Mouse (Mus musculus): ENCODE data around the gene Gm38655. TPM values are rescaled to one million over a fixed set of nuclear protein-coding genes. Genes with fewer than 3 reads are reported as not detected.

The Gm38655 gene
- polyA plus RNA-seq, 1 experiment from 2014 or later: not detected

DNA sequence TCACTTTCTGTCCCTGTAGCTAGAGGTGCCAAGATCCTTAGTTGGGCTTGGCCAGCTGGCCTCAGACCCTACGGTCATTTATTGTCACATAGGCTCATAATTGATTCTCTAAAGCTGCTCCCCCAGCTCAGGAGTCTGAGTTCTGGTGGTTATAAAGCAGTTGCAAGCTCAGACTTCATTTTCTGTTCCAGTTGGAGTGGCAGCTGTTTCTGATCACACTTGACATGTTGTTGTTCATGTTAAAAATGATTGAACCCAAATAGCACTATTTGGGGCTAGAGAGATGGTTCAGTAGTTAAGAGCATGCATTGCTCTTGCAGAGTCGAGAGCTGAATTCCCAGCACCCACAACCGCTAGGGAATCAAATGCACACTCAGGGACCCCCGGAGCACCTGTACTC is 34.7 kb upstream of the Gm38655 start:
- peaks cover 90% of the 10 kb centered on the region for H3K36me3 ChIP-seq
- H3K4me1 ChIP-seq: no peaks in the 10 kb centered on the region
- no peaks in the 10 kb centered on the region for H3K27me3 ChIP-seq
- H3K4me3 ChIP-seq: no peak overlapping the region
- no peaks in the 10 kb centered on the region for H3K9me3 ChIP-seq (replicated peaks)
- H3K9ac ChIP-seq: no peak overlapping the region
- ATAC-seq (ENCODE audit: low FRiP score): no peak
- 93% methylated on average over 4 of the region's 4 CpGs for WGBS
- H3K27ac ChIP-seq: no peak overlapping the region
- no peak overlapping the region for H3K4me2 ChIP-seq (replicated peaks)

DNA sequence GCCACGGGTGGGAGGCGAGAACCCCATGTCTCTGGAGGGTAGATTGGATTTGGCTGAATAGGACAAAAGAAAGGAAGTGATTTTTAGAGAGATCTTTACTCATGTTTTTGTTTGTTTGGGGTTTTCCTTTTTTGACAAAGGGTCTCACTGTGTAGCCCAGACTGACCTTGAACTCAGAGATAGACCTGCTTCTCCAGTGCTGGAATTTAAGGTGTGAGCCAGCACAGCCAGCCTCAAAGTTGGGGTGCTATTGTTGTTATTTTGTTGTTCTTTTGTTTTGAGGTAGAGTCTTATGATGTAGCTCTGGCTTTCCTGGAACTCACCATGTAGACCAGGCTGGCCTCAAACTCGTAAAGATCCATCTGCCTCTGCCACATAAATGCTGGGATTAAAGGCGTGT is 27.1 kb upstream of the Gm38655 start:
- H3K4me3 ChIP-seq: no peak overlapping the region
- no peak for ATAC-seq (ENCODE audit: low FRiP score)

DNA sequence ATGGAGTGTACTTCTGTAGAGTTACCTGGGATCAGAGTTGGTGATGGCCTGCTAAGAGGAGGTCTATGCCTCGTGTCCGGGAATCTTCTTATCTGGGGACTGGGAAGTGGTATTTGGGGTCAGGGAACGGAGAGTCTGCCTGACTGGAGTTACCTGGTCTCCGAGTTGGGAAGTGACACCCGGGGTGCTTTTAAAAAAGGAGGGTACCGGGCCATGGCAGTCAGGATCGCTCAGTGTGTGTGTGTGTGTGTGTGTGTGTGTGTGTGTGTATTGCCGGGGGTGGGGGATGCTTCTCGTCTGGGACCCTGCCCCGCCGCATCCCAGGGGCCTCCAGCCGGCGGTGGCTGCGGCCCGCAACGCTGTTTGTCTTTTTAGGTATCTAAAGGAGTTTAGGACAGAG is 13.8 kb upstream of the Gm38655 start:
- no peak for ATAC-seq (ENCODE audit: low FRiP score)
- Histone ChIP-seq H3K4me1 (peaks cover 30% of the 10 kb centered on the region), H3K4me2 (replicated peaks) (peak overlapping the region; percentile 71), H3K9me3 (replicated peaks) (no peaks in the 10 kb centered on the region), H3K27me3 (no peaks in the 10 kb centered on the region), H3K4me3 (peak overlapping the region; percentile 99), H3K9ac (peak overlapping the region; percentile 95), H3K36me3 (peaks cover 18% of the 10 kb centered on the region), H3K27ac (no peak overlapping the region)
- WGBS: 3% methylated on average over 16 of the region's 16 CpGs

More for the DNA sequence above, 27.1 kb upstream of the Gm38655 start:
- Histone ChIP-seq H3K4me2 (replicated peaks) (no peak overlapping the region), H3K36me3 (peaks cover 69% of the 10 kb centered on the region), H3K9me3 (replicated peaks) (no peaks in the 10 kb centered on the region), H3K4me1 (no peaks in the 10 kb centered on the region), H3K9ac (no peak overlapping the region), H3K27me3 (no peaks in the 10 kb centered on the region), H3K27ac (no peak overlapping the region)
- WGBS: 94% methylated on average over 4 of the region's 4 CpGs

- Histone ChIP-seq H3K27ac (peak within 1 kb of the TSS; percentile 83), H3K9me3 (replicated peaks) (no peaks in the 10 kb centered on the region), H3K36me3 (peaks cover 14% of the 10 kb centered on the region), H3K4me1 (peaks cover 34% of the 10 kb centered on the region), H3K9ac (peak within 1 kb of the TSS; percentile 95), H3K4me2 (replicated peaks) (peak within 1 kb of the TSS; percentile 71), H3K27me3 (no peaks in the 10 kb centered on the region), H3K4me3 (peak within 1 kb of the TSS; percentile 99)
- WGBS: under 1% methylated on average over 104 of the region's 104 CpGs
- ATAC-seq (ENCODE audit: low FRiP score): peak; percentile 24
Measured at GRCm38 (mm10) chr17:25188150-25189031, 13.1 kb upstream of the Gm38655 start, which contains the start of gene Unkl. Gene Unkl, plus strand, starts transcription at chr17:25188397.

GRCm38 (mm10) chr17:25187784-25188149 is 12.5 kb upstream of the Gm38655 start:
- peak overlapping the region; percentile 95 for H3K9ac ChIP-seq
- peak overlapping the region; percentile 83 for H3K27ac ChIP-seq
- WGBS: 7% methylated on average over 11 of the region's 11 CpGs

DNA sequence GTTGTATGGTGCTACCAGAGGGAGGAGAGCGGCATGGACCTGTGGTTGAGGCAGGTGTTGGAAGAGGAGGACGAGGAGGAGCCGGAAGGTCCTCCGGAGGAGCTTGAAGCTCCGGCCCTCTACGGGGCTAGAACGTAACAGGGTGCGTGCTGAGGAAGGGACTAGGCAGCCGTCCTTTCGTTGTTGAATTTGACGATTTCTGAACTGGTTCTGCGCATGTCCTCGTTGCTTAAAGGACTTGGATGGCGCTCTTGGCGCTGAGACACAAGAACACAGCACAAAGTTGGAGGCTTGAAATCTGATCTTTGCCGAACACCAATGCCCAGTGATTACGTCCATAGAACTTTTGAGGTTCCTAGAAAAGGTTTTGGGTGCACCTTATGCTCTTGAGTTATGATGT is 9.7 kb upstream of the Gm38655 start:
- H3K27me3 ChIP-seq: peaks cover 9% of the 10 kb centered on the region
- peak overlapping the region; percentile 93 for H3K4me3 ChIP-seq
- 10% methylated on average over 17 of the region's 17 CpGs for WGBS
- ATAC-seq (ENCODE audit: low FRiP score): no peak
- no peak overlapping the region for H3K27ac ChIP-seq
- no peaks in the 10 kb centered on the region; the same call in 1 of the 2 replicates for H3K36me3 ChIP-seq
- peaks cover 34% of the 10 kb centered on the region for H3K4me1 ChIP-seq
- H3K4me2 ChIP-seq (replicated peaks): peak overlapping the region; percentile 99
- H3K9ac ChIP-seq: peak overlapping the region; percentile 88
- H3K9me3 ChIP-seq (replicated peaks): no peaks in the 10 kb centered on the region

More at GRCm38 (mm10) chr17:25187784-25188149, 12.5 kb upstream of the Gm38655 start:
- no peaks in the 10 kb centered on the region for H3K27me3 ChIP-seq
- H3K4me1 ChIP-seq: peaks cover 36% of the 10 kb centered on the region
- peaks cover 10% of the 10 kb centered on the region; the same call in 1 of the 2 replicates for H3K36me3 ChIP-seq
- H3K4me2 ChIP-seq (replicated peaks): peak overlapping the region; percentile 71
- no peaks in the 10 kb centered on the region for H3K9me3 ChIP-seq (replicated peaks)
- no peak for ATAC-seq (ENCODE audit: low FRiP score)
- H3K4me3 ChIP-seq: peak overlapping the region; percentile 99

- Histone ChIP-seq H3K27ac (peak within 1 kb of the TSS; percentile 92), H3K9me3 (replicated peaks) (no peaks in the 10 kb centered on the region), H3K9ac (peak within 1 kb of the TSS; percentile 88), H3K4me2 (replicated peaks) (peak within 1 kb of the TSS; percentile 99), H3K27me3 (peaks cover 11% of the 10 kb centered on the region), H3K4me3 (peak within 1 kb of the TSS; percentile 93), H3K36me3 (no peaks in the 10 kb centered on the region; the same call in 1 of the 2 replicates), H3K4me1 (peaks cover 26% of the 10 kb centered on the region)
- ATAC-seq (ENCODE audit: low FRiP score): peak; percentile 90
- under 1% methylated on average over 50 of the region's 50 CpGs for WGBS
Measured at GRCm38 (mm10) chr17:25184129-25184691, 8.9 kb upstream of the Gm38655 start, which contains the start of gene BC003965. Gene BC003965, plus strand, starts transcription at chr17:25184554.

GRCm38 (mm10) chr17:25183232-25183631 is 8.0 kb upstream of the Gm38655 start:
- Histone ChIP-seq H3K4me1 (peaks cover 23% of the 10 kb centered on the region), H3K9ac (no peak overlapping the region), H3K36me3 (no peaks in the 10 kb centered on the region; the same call in 1 of the 2 replicates), H3K4me3 (0 out of 2 replicates have a peak overlapping the region, but pooled peaks have one; percentile 93), H3K27ac (no peak overlapping the region), H3K27me3 (peaks cover 13% of the 10 kb centered on the region), H3K9me3 (replicated peaks) (no peaks in the 10 kb centered on the region), H3K4me2 (replicated peaks) (peak overlapping the region; percentile 99)
- ATAC-seq (ENCODE audit: low FRiP score): no peak

DNA sequence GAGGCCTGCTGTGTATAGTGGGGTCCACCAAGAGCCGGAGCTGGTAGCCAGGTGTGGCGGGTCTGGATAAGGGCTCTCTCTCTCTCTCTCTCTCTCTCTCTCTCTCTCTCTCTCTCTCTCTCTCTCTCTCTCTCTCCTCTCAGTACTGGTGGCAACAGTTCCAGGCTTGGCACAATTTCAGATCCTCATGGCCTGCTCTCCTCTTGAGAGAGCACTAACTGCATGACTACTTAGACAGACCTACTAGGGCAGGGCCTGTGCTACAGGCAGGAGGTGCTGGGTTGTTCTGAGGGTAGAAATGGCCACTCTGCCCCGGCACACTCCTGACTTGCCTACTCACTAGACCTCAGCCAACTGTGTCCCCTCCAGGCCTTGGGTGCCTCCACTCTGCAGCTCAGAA is 2.7 kb downstream of the Gm38655 start:
- 80% methylated on average over 3 of the region's 3 CpGs for WGBS
- H3K27me3 ChIP-seq: peaks cover 9% of the 10 kb centered on the region; the same call in 1 of the 2 replicates
- H3K27ac ChIP-seq: no peak overlapping the region
- no peak overlapping the region for H3K9ac ChIP-seq
- H3K4me1 ChIP-seq: no peaks in the 10 kb centered on the region
- H3K36me3 ChIP-seq: no peaks in the 10 kb centered on the region
- H3K4me3 ChIP-seq: no peak overlapping the region
- no peak overlapping the region for H3K4me2 ChIP-seq (replicated peaks)
- ATAC-seq (ENCODE audit: low FRiP score): no peak
- H3K9me3 ChIP-seq (replicated peaks): no peaks in the 10 kb centered on the region

DNA sequence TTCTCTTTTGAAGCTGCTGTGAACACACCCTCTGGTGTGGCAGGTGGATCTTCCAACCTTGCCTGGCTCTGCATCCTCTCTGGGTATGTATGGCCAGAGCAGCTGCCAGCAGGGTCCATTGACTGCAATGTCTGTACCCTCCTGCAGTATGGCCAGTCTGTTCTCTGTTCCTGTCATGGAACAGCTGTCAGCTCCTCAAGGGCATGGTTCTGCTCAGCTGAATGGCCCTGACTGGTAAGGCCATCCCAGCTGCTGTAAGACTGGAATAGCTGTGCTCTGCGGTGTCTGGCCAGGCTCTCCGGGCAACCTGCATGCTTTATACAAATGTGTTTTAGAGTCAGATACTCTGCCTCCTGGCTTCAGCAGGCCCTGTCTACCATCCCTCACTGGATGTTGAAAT is 5.6 kb downstream of the Gm38655 start:
- no peak for ATAC-seq (ENCODE audit: low FRiP score)
- Histone ChIP-seq H3K4me2 (replicated peaks) (no peak overlapping the region), H3K4me3 (no peak overlapping the region), H3K27ac (no peak overlapping the region), H3K9me3 (replicated peaks) (no peaks in the 10 kb centered on the region), H3K9ac (no peak overlapping the region), H3K4me1 (no peaks in the 10 kb centered on the region), H3K36me3 (no peaks in the 10 kb centered on the region), H3K27me3 (no peaks in the 10 kb centered on the region)
- 90% methylated on average over 2 of the region's 2 CpGs for WGBS

DNA sequence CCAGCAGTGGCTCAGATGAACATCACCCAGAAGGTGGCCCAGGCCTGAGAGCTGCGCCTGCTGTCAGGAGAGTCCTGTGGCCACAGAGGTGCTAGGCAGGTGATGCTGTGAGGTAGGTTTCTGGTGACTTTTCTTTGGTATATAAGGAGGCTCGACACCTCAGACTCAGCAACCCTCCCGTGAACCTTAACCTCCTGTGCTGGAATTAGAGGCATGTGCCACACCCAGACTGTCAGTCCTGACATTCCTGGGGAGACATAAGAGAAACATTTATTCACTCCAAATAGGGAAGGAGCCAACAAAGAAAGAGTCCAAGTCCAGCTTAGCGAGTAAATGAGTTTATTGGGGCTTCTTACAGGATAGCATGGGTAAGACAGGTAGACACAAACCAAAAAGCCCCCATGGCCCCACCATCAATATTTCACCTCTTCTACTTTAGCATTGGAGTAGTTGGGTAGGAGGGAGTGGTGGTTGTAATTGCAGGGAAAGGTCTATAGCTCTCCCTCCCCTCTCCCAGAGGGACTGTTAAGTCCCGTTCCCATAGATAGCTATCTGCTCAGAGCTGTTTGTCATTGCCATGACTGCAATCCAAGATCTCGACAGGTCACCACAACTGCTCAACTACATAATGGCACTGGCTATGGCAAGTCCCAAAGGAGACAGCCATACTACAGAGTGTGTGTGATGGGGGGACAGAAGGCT is 9.2 kb downstream of the Gm38655 start:
- 0 out of 2 replicates have a peak, but pooled peaks cover 6% of the 10 kb centered on the region for H3K36me3 ChIP-seq
- no peak for ATAC-seq (ENCODE audit: low FRiP score)
- H3K4me1 ChIP-seq: no peaks in the 10 kb centered on the region
- no peaks in the 10 kb centered on the region for H3K27me3 ChIP-seq
- no peak overlapping the region for H3K9ac ChIP-seq
- H3K9me3 ChIP-seq (replicated peaks): no peaks in the 10 kb centered on the region
- H3K4me2 ChIP-seq (replicated peaks): no peak overlapping the region
- 67% methylated on average over 6 of the region's 6 CpGs for WGBS
- H3K4me3 ChIP-seq: no peak overlapping the region
- H3K27ac ChIP-seq: no peak overlapping the region

GRCm38 (mm10) chr17:25164770-25165169 is 10.5 kb downstream of the Gm38655 start:
- Histone ChIP-seq H3K9me3 (replicated peaks) (no peaks in the 10 kb centered on the region), H3K4me3 (no peak overlapping the region), H3K4me2 (replicated peaks) (no peak overlapping the region), H3K9ac (no peak overlapping the region), H3K27me3 (no peaks in the 10 kb centered on the region), H3K4me1 (no peaks in the 10 kb centered on the region), H3K27ac (no peak overlapping the region), H3K36me3 (peaks cover 19% of the 10 kb centered on the region)
- 84% methylated on average over 3 of the region's 3 CpGs for WGBS
- no peak for ATAC-seq (ENCODE audit: low FRiP score)

Measured in hindbrain, embryonic 12.5 days (tissue).